Mouse (Mus musculus) brain, embryonic 14.5 days (tissue): Measurements from ENCODE around the gene Hist1h2ah. TPM values are rescaled to one million over a fixed set of nuclear protein-coding genes. Genes with fewer than 3 reads are reported as not detected.

Experiments
- DNase-seq: peaks from one replicate; pipeline ENCODE4 v3.0.0-alpha.2; 2011; ENCODE audit warnings: low read depth
- CTCF ChIP-seq: fragments of 200-500 bp; IDR thresholded peaks from 2 replicates; pipeline ENCODE4 v1.5.1; 2012; ENCODE audit warnings: inconsistent platforms, mild to moderate bottlenecking, moderate library complexity, borderline replicate concordance; ENCODE audit not compliant: insufficient read depth, insufficient read length; ENCODE audit errors: extremely low read depth
- POLR2A ChIP-seq: fragments of 200-500 bp; IDR thresholded peaks from 2 replicates; pipeline ENCODE4 v1.6.1; 2012; ENCODE audit warnings: mild to moderate bottlenecking, inconsistent platforms, borderline replicate concordance; ENCODE audit not compliant: poor library complexity, insufficient read depth, insufficient read length, severe bottlenecking; ENCODE audit errors: extremely low read depth
- polyA plus RNA-seq: library from polyadenylated mRNA; depleted of rRNA; stranded (reverse); fragments of >200 nt; gene quantifications from 2 replicates; pipeline ENCODE4 v1.2.3, GENCODE M21; 2012

Gene Hist1h2ah
- polyA plus RNA-seq, 1 experiment: 13.4 TPM

GRCm38 (mm10) chr13:22036149-22036956, 985 bp upstream of the Hist1h2ah start:
- no peak for TF ChIP-seq CTCF
- TF ChIP-seq POLR2A: no peak
- DNase-seq: peak; percentile 59

GRCm38 (mm10) chr13:22034443-22035266, 713 bp downstream of the Hist1h2ah start:
- peak; percentile 60 for DNase-seq
- TF ChIP-seq CTCF (no peak), POLR2A (no peak)

- TF ChIP-seq CTCF (no peak), POLR2A (no peak)
- DNase-seq: no peak
These were observed 1.5 kb downstream of the Hist1h2ah start for GRCm38 (mm10) chr13:22033741-22034442.

GRCm38 (mm10) chr13:22030493-22030892, 4.9 kb downstream of the Hist1h2ah start:
- TF ChIP-seq CTCF: peak; percentile 34; the same call in 1 of the 2 replicates
- no peak for TF ChIP-seq POLR2A
- DNase-seq: peak; percentile 72

GRCm38 (mm10) chr13:22029928-22030327, 5.4 kb downstream of the Hist1h2ah start:
- no peak for TF ChIP-seq CTCF
- TF ChIP-seq POLR2A: no peak
- no peak for DNase-seq

- TF ChIP-seq POLR2A: no peak
- TF ChIP-seq CTCF: peak; percentile 94
- DNase-seq: peak; percentile 95
These were observed 6.5 kb downstream of the Hist1h2ah start for GRCm38 (mm10) chr13:22028673-22029460.

GRCm38 (mm10) chr13:22026058-22027031, 9.0 kb downstream of the Hist1h2ah start:
- TF ChIP-seq CTCF (no peak), POLR2A (no peak)
- DNase-seq: peak; percentile 91

GRCm38 (mm10) chr13:22022241-22022640, 13.1 kb downstream of the Hist1h2ah start:
- no peak for TF ChIP-seq CTCF
- no peak for TF ChIP-seq POLR2A
- peak; percentile 92 for DNase-seq

- no peak for TF ChIP-seq CTCF
- no peak for TF ChIP-seq POLR2A
- DNase-seq: peak; percentile 49
These were observed 13.8 kb downstream of the Hist1h2ah start for GRCm38 (mm10) chr13:22021581-22021980.
